Mouse (Mus musculus) cerebellum, postnatal 36 days (tissue): ENCODE data around the gene Stx16.

ENCODE experiments used
- DNase-seq, 2 experiments: peaks; one replicate each; pipeline ENCODE4 v3.0.0; 2021 to 2022; ENCODE audit warnings: mixed read lengths in 2 of 2

The Stx16 gene

DNA sequence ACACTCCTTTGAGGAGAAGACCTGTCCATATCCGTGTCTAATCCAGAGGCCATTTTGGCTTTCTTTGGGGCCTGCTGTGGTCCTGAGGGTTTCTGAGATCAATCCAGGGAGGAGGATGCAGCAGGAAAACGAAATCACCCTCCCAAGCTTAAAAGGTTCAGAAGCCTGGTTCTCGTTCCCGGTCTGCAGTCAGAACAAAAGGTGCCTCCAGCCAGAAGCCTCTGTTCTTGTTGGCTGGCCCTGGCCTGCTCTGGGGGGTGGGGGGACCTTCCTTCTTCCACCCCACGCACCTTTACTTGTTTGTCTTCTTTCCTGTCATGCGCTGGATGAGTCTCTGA lies 51.2 kb downstream of the Stx16 start:
- no peak for DNase-seq

- DNase-seq = no peak
Measured at GRCm38 (mm10) chr2:174128926-174129325, 52.8 kb downstream of the Stx16 start.

- DNase-seq = no peak
Measured at GRCm38 (mm10) chr2:174130468-174131097, 54.5 kb downstream of the Stx16 start.

DNA sequence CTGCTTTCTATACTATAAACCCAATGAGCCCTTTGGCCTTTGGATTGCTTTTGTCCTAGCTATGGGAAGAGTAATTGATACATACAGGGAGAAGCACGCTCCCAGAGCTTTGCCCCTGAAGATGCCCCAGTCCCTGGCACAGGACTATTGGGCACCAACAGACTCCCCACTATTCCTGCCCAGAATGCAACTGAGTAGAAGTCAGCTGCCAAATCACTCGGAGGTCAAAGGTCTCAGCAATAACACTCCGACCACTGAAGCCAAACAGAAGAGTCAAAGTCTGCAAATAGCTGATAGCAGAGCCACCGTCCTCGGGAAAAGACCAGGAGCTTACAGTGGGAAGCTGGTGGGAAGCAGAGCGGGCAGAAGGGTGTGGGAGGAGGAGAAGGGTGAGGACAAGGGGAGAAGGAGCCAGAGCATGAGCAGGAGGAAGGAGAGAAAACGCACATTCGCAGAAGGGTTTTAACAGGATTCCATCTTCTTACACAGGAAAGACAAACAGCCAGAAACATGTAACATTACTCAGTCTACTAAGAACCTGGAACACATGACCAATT lies 56.4 kb downstream of the Stx16 start:
- no peak for DNase-seq
